ENCODE assay signal across 8 mouse cellular contexts in genomic region chr8:11549706-11550105, GRCm38 (mm10). TPM values are rescaled to one million over a fixed set of nuclear protein-coding genes. Genes with fewer than 3 reads are reported as not detected.
DNase-seq lines count a peak whose midpoint lies in the region; ATAC-seq lines count a peak whose summit lies in the region.

No protein-coding gene starts in this region.

- peaks cover 12% of the 10 kb centered on the region; the same call in 1 of the 2 replicates for H3K36me3 ChIP-seq in embryonic facial prominence, embryonic 12.5 days
- H3K36me3 ChIP-seq in limb, embryonic 10.5 days: peaks cover 21% of the 10 kb centered on the region
- H3K36me3 ChIP-seq in stomach, embryonic 14.5 days (ENCODE audit: control insufficient read depth, insufficient read depth, low read length): no peaks in the 10 kb centered on the region; the same call in 1 of the 2 replicates

- H3K4me1 ChIP-seq in embryonic facial prominence, embryonic 12.5 days: peaks cover 14% of the 10 kb centered on the region; the same call in 1 of the 2 replicates
- H3K4me1 ChIP-seq in limb, embryonic 10.5 days: peaks cover 27% of the 10 kb centered on the region
- peaks cover 20% of the 10 kb centered on the region; the same call in 1 of the 2 replicates for H3K4me1 ChIP-seq in stomach, embryonic 14.5 days (ENCODE audit: control insufficient read depth, insufficient read depth, low read length)

- H3K9me3 ChIP-seq in embryonic facial prominence, embryonic 12.5 days: no peaks in the 10 kb centered on the region
- H3K9me3 ChIP-seq in limb, embryonic 10.5 days (replicated peaks): no peaks in the 10 kb centered on the region
- H3K9me3 ChIP-seq in stomach, embryonic 14.5 days (ENCODE audit: control insufficient read depth, low read depth, low read length): no peaks in the 10 kb centered on the region

- peak; percentile 47 for DNase-seq in kidney, adult 18-20 months
- DNase-seq in kidney, adult 11 months: no peak
- DNase-seq in ZHBTc4 (ENCODE audit: low read depth, low spot score): peak; percentile 85
- DNase-seq in heart, postnatal 10 days: peak; percentile 37 to 68
- DNase-seq in limb, embryonic 10.5 days (ENCODE audit: low spot score): peak; percentile 60
- DNase-seq in mesoderm, embryonic 11.5 days (ENCODE audit: low read depth, low spot score): peak; percentile 54

- H3K4me2 ChIP-seq in embryonic facial prominence, embryonic 12.5 days (replicated peaks): peak overlapping the region; percentile 64
- peak overlapping the region; percentile 79 for H3K4me2 ChIP-seq in stomach, embryonic 14.5 days (replicated peaks; ENCODE audit: low read depth, low read length)

- H3K9ac ChIP-seq in embryonic facial prominence, embryonic 12.5 days: no peak overlapping the region
- peak overlapping the region; percentile 71; the same call in 1 of the 2 replicates for H3K9ac ChIP-seq in stomach, embryonic 14.5 days (replicated peaks; ENCODE audit: low read depth, low read length)

- peak overlapping the region; percentile 76 for H3K4me3 ChIP-seq in embryonic facial prominence, embryonic 12.5 days
- H3K4me3 ChIP-seq in limb, embryonic 10.5 days: peak overlapping the region; percentile 88
- H3K4me3 ChIP-seq in stomach, embryonic 14.5 days (ENCODE audit: low read depth, low read length): peak overlapping the region; percentile 69

- intact Hi-C loops in heart, postnatal 10 days (cut with DNase I): loop anchor here (2.0 to 10.0 kb wide), 4 partner anchors 53 to 275 kb away; partner anchors contain the start of gene 1700016D06Rik

- WGBS in embryonic facial prominence, embryonic 12.5 days: 18% methylated on average over 7 of the region's 7 CpGs
- WGBS in limb, embryonic 10.5 days: 22% methylated on average over 7 of the region's 7 CpGs
- 18% methylated on average over 7 of the region's 7 CpGs for WGBS in stomach, embryonic 14.5 days

- H3K27me3 ChIP-seq in embryonic facial prominence, embryonic 12.5 days: no peaks in the 10 kb centered on the region
- H3K27me3 ChIP-seq in limb, embryonic 10.5 days (ENCODE audit: low read depth, poor library complexity, severe bottlenecking): no peaks in the 10 kb centered on the region
- no peaks in the 10 kb centered on the region for H3K27me3 ChIP-seq in stomach, embryonic 14.5 days (ENCODE audit: control insufficient read depth, insufficient read depth, low read length)

- ATAC-seq in embryonic facial prominence, embryonic 12.5 days (ENCODE audit: insufficient number of reproducible peaks, insufficient read depth, low FRiP score, low TSS enrichment): no peak
- no peak for ATAC-seq in stomach, embryonic 14.5 days (ENCODE audit: insufficient number of reproducible peaks, insufficient read depth, low FRiP score, low read depth)

- H3K27ac ChIP-seq in embryonic facial prominence, embryonic 12.5 days: peak overlapping the region; percentile 88; the same call in 1 of the 2 replicates
- H3K27ac ChIP-seq in limb, embryonic 10.5 days: peak overlapping the region; percentile 92; the same call in 1 of the 2 replicates
- H3K27ac ChIP-seq in stomach, embryonic 14.5 days (ENCODE audit: low read length): no peak overlapping the region; the same call in 1 of the 2 replicates

RNA-seq across cellular contexts. Expression of gene Cars2, which starts 0.9 kb away (rescaled TPM):
- 21.6 and 22.9 TPM in 2 replicates for polyA plus RNA-seq in embryonic facial prominence, embryonic 12.5 days (2016; fragmentation: Nextera tagmentation; extraction: Ambion mirVana)
- 10 to 100 TPM; 35.1 to 35.9 TPM for total RNA-seq in heart, postnatal 10 days (2021)
- 18.4 and 20.1 TPM in 2 replicates for polyA plus RNA-seq in limb, embryonic 10.5 days (2016; fragmentation: Nextera tagmentation; extraction: Ambion mirVana)
- 25.0 and 35.5 TPM in 2 replicates for polyA plus RNA-seq in stomach, embryonic 14.5 days (2014; fragmentation: Nextera tagmentation; extraction: Ambion mirVana)

RNA-seq across cellular contexts. Expression of gene Ing1, which starts 5.7 kb away (rescaled TPM):
- polyA plus RNA-seq in embryonic facial prominence, embryonic 12.5 days (2016; fragmentation: Nextera tagmentation; extraction: Ambion mirVana): 39.7 and 47.4 TPM in 2 replicates
- total RNA-seq in heart, postnatal 10 days (2021): 10 to 100 TPM; 29.3 to 30.3 TPM
- 39.7 and 40.8 TPM in 2 replicates for polyA plus RNA-seq in limb, embryonic 10.5 days (2016; fragmentation: Nextera tagmentation; extraction: Ambion mirVana)
- polyA plus RNA-seq in stomach, embryonic 14.5 days (2014; fragmentation: Nextera tagmentation; extraction: Ambion mirVana): 36.7 and 40.3 TPM in 2 replicates

RNA-seq across cellular contexts. Expression of gene Naxd, which starts 52.4 kb away (rescaled TPM):
- 113 and 114 TPM in 2 replicates for polyA plus RNA-seq in embryonic facial prominence, embryonic 12.5 days (2016; fragmentation: Nextera tagmentation; extraction: Ambion mirVana)
- total RNA-seq in heart, postnatal 10 days (2021): 10 to 100 TPM; 40.2 to 41.7 TPM
- 105 and 116 TPM in 2 replicates for polyA plus RNA-seq in limb, embryonic 10.5 days (2016; fragmentation: Nextera tagmentation; extraction: Ambion mirVana)
- 123 and 133 TPM in 2 replicates for polyA plus RNA-seq in stomach, embryonic 14.5 days (2014; fragmentation: Nextera tagmentation; extraction: Ambion mirVana)
